ENCODE assay signal across 29 mouse cellular contexts in the genomic region with DNA sequence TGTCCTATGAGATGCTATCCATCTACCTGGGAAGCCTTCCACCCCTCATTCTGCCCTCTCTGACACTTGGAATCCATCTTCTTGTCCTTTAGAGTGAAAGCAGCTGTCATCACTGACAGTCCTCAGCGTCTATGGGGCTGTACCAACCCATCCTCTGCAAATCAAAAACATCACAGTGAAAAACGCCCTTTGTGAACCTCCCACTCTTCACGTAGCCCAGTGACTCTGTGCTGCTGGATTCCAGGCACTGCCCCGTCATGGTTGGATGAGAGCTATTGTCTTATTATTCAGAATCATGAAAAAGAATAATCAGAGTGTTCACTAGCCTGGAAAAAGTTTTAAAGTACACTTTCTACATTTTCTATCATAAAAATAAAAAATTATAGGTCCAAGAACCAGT. TPM values are rescaled to one million over a fixed set of nuclear protein-coding genes. Genes with fewer than 3 reads are reported as not detected.
DNase-seq lines count a peak whose midpoint lies in the region; ATAC-seq lines count a peak whose summit lies in the region.
"Had no signal": no experiment of that assay in that cellular context is flagged by ENCODE, and none has a peak within 500 bp of the region (broad histone marks: within the 10 kb centered on the region; RNA-seq: fewer than 3 reads in every experiment).

No protein-coding gene starts in this region.

- no peaks in the 10 kb centered on the region for H3K36me3 ChIP-seq in hindbrain, embryonic 11.5 days (ENCODE audit: control insufficient read depth, insufficient read depth, low read length)
- no peaks in the 10 kb centered on the region for H3K36me3 ChIP-seq in hindbrain, embryonic 10.5 days
- no peaks in the 10 kb centered on the region for H3K36me3 ChIP-seq in midbrain, embryonic 11.5 days (ENCODE audit: control insufficient read depth, insufficient read depth, low read length)
- no peaks in the 10 kb centered on the region for H3K36me3 ChIP-seq in midbrain, embryonic 15.5 days (replicated peaks)
- H3K36me3 ChIP-seq: embryonic facial prominence, embryonic 13.5 days; embryonic facial prominence, embryonic 15.5 days; forebrain, embryonic 10.5 days; forebrain, embryonic 12.5 days; G1E had no signal

- no peaks in the 10 kb centered on the region for H3K27me3 ChIP-seq in hindbrain, embryonic 11.5 days (ENCODE audit: control insufficient read depth, insufficient read depth, low read length)
- H3K27me3 ChIP-seq in hindbrain, embryonic 10.5 days (ENCODE audit: insufficient read depth, poor library complexity, severe bottlenecking), result no peaks in the 10 kb centered on the region
- H3K27me3 ChIP-seq in midbrain, embryonic 11.5 days (ENCODE audit: control insufficient read depth, insufficient read depth, low read length), result no peaks in the 10 kb centered on the region
- no peaks in the 10 kb centered on the region for H3K27me3 ChIP-seq in midbrain, embryonic 15.5 days (replicated peaks)
- H3K27me3 ChIP-seq: CH12.LX; embryonic facial prominence, embryonic 13.5 days; embryonic facial prominence, embryonic 15.5 days; forebrain, embryonic 12.5 days had no signal

- no peak overlapping the region for H3K4me2 ChIP-seq in hindbrain, embryonic 11.5 days (replicated peaks; ENCODE audit: low read depth, low read length)
- no peak overlapping the region for H3K4me2 ChIP-seq in midbrain, embryonic 11.5 days
- no peak overlapping the region for H3K4me2 ChIP-seq in midbrain, embryonic 15.5 days
- H3K4me2 ChIP-seq: embryonic facial prominence, embryonic 13.5 days; embryonic facial prominence, embryonic 15.5 days; forebrain, embryonic 12.5 days had no signal

- H3K27ac ChIP-seq in hindbrain, embryonic 11.5 days (ENCODE audit: low read depth, low read length), result no peak overlapping the region
- no peak overlapping the region for H3K27ac ChIP-seq in hindbrain, embryonic 10.5 days
- no peak overlapping the region for H3K27ac ChIP-seq in midbrain, embryonic 11.5 days (ENCODE audit: low read depth, low read length)
- H3K27ac ChIP-seq in midbrain, embryonic 15.5 days, result no peak overlapping the region
- H3K27ac ChIP-seq: embryonic facial prominence, embryonic 13.5 days; embryonic facial prominence, embryonic 15.5 days; forebrain, embryonic 10.5 days; forebrain, embryonic 12.5 days had no signal

- WGBS in hindbrain, embryonic 11.5 days, result 16% methylated on average over 4 of the region's 4 CpGs
- WGBS in hindbrain, embryonic 10.5 days, result 17% methylated on average over 4 of the region's 4 CpGs
- 47% methylated on average over 4 of the region's 4 CpGs for WGBS in midbrain, embryonic 11.5 days
- 33% methylated on average over 4 of the region's 4 CpGs for WGBS in midbrain, embryonic 15.5 days

- H3K9ac ChIP-seq in hindbrain, embryonic 11.5 days (ENCODE audit: low read depth, low read length), result no peak overlapping the region
- no peak overlapping the region for H3K9ac ChIP-seq in midbrain, embryonic 11.5 days (ENCODE audit: low read length)
- no peak overlapping the region for H3K9ac ChIP-seq in midbrain, embryonic 15.5 days
- H3K9ac ChIP-seq: embryonic facial prominence, embryonic 13.5 days; embryonic facial prominence, embryonic 15.5 days; forebrain, embryonic 12.5 days had no signal

- no peaks in the 10 kb centered on the region for H3K4me1 ChIP-seq in hindbrain, embryonic 11.5 days (replicated peaks; ENCODE audit: control insufficient read depth, insufficient read depth, low read length)
- H3K4me1 ChIP-seq in hindbrain, embryonic 10.5 days (replicated peaks), result peaks cover 12% of the 10 kb centered on the region
- H3K4me1 ChIP-seq in midbrain, embryonic 11.5 days (ENCODE audit: control insufficient read depth, insufficient read depth, low read length), result no peaks in the 10 kb centered on the region
- H3K4me1 ChIP-seq in midbrain, embryonic 15.5 days, result no peaks in the 10 kb centered on the region
- H3K4me1 ChIP-seq: embryonic facial prominence, embryonic 13.5 days; embryonic facial prominence, embryonic 15.5 days; forebrain, embryonic 12.5 days had no signal

- no peak overlapping the region for H3K4me3 ChIP-seq in hindbrain, embryonic 11.5 days (ENCODE audit: low read depth, low read length)
- no peak overlapping the region for H3K4me3 ChIP-seq in hindbrain, embryonic 10.5 days
- H3K4me3 ChIP-seq in midbrain, embryonic 11.5 days (ENCODE audit: low read depth, low read length), result no peak overlapping the region
- no peak overlapping the region for H3K4me3 ChIP-seq in midbrain, embryonic 15.5 days
- H3K4me3 ChIP-seq: embryonic facial prominence, embryonic 13.5 days; embryonic facial prominence, embryonic 15.5 days; erythroblast, embryonic 14.5 days; forebrain, embryonic 10.5 days; forebrain, embryonic 12.5 days had no signal

- peak; percentile 18 for DNase-seq in embryo, embryonic 10 days (ENCODE audit: low spot score)
- DNase-seq in embryo, embryonic 10.5 days (ENCODE audit: low spot score), result no peak
- peak; percentile 8 for DNase-seq in hindbrain, embryonic 11.5 days (ENCODE audit: low spot score)
- no peak for DNase-seq in hindbrain, embryonic 10.5 days (ENCODE audit: low spot score)
- DNase-seq in midbrain, embryonic 11.5 days (ENCODE audit: low spot score, missing footprints), result no peak
- DNase-seq: adrenal gland, adult 8-10 months; adrenal gland, postnatal 14 days; adrenal gland, postnatal 36 days; B cell, adult 2 months; cerebellum, adult 11 months; cerebellum, adult 18-20 months; cerebellum, adult 8-10 months; cerebellum, adult 9-11 months; cerebellum, postnatal 14 days; cerebellum, postnatal 36 days; embryo, embryonic 11 days had no signal

- no peaks in the 10 kb centered on the region for H3K9me3 ChIP-seq in hindbrain, embryonic 11.5 days (ENCODE audit: control insufficient read depth, low read length)
- H3K9me3 ChIP-seq in hindbrain, embryonic 10.5 days, result no peaks in the 10 kb centered on the region
- no peaks in the 10 kb centered on the region for H3K9me3 ChIP-seq in midbrain, embryonic 11.5 days (ENCODE audit: control insufficient read depth, low read length)
- H3K9me3 ChIP-seq in midbrain, embryonic 15.5 days, result no peaks in the 10 kb centered on the region
- H3K9me3 ChIP-seq: embryonic facial prominence, embryonic 13.5 days; embryonic facial prominence, embryonic 15.5 days; forebrain, embryonic 10.5 days; forebrain, embryonic 12.5 days; G1E had no signal

- ATAC-seq in hindbrain, embryonic 11.5 days (ENCODE audit: low FRiP score), result peak; percentile 55; the same call in 1 of the 2 replicates
- 0 out of 2 replicates have a peak, but pooled peaks have one; percentile 59 for ATAC-seq in midbrain, embryonic 11.5 days (ENCODE audit: low FRiP score)
- ATAC-seq in midbrain, embryonic 15.5 days (replicated peaks), result no peak
- ATAC-seq: activated CD4-positive, CD25-positive, alpha-beta regulatory T cell, adult 4 months; CD4-positive, CD25-positive, alpha-beta regulatory T cell, adult 4 months; forebrain, embryonic 14.5 days; forebrain, embryonic 16.5 days; Patski had no signal

RNA-seq across cellular contexts. Expression of gene Tshr, which starts 42.1 kb away (rescaled TPM):
- polyA plus RNA-seq in hindbrain, embryonic 11.5 days (2014; fragmentation: Nextera tagmentation; extraction: Ambion mirVana), result 0.25 TPM in 1 of 2 replicates, not detected in the other
- polyA plus RNA-seq in hindbrain, embryonic 10.5 days (2016; fragmentation: Nextera tagmentation; extraction: Ambion mirVana), result 0.27 TPM in 1 of 2 replicates, not detected in the other
- 0.12 and 0.31 TPM in 2 replicates for polyA plus RNA-seq in midbrain, embryonic 11.5 days (2014; fragmentation: Nextera tagmentation; extraction: Ambion mirVana)
- 0.18 and 0.23 TPM in 2 replicates for polyA plus RNA-seq in midbrain, embryonic 15.5 days (2015; fragmentation: Nextera tagmentation; extraction: Ambion mirVana)
- polyA plus RNA-seq: activated CD4-positive, CD25-positive, alpha-beta regulatory T cell, adult 4 months; CD4-positive, CD25-positive, alpha-beta regulatory T cell, adult 4 months; erythroblast, embryonic 14.5 days; G1E had no signal

RNA-seq across cellular contexts. Expression of gene Cep128, which starts 42.3 kb away (rescaled TPM):
- 10.5 and 10.7 TPM in 2 replicates for polyA plus RNA-seq in hindbrain, embryonic 11.5 days (2014; fragmentation: Nextera tagmentation; extraction: Ambion mirVana)
- 9.0 and 10.4 TPM in 2 replicates for polyA plus RNA-seq in hindbrain, embryonic 10.5 days (2016; fragmentation: Nextera tagmentation; extraction: Ambion mirVana)
- polyA plus RNA-seq in midbrain, embryonic 11.5 days (2014; fragmentation: Nextera tagmentation; extraction: Ambion mirVana), result 9.5 and 11.0 TPM in 2 replicates
- polyA plus RNA-seq in midbrain, embryonic 15.5 days (2015; fragmentation: Nextera tagmentation; extraction: Ambion mirVana), result 3.9 and 4.0 TPM in 2 replicates

Comparison
In these comparisons a context has a peak if more than half of its experiments do, and no peak if none do; other contexts are left out.
1. DNase-seq: peak in embryo, embryonic 10 days (single experiment) and hindbrain, embryonic 11.5 days (single experiment); none in embryo, embryonic 10.5 days (single experiment), hindbrain, embryonic 10.5 days (single experiment) and midbrain, embryonic 11.5 days (single experiment).